Mouse (Mus musculus) heart, embryonic 10.5 days (tissue): Measurements from ENCODE around the gene Atp4a. TPM values are rescaled to one million over a fixed set of nuclear protein-coding genes. Genes with fewer than 3 reads are reported as not detected.
A peak's percentile ranks its signal among the peaks of the same experiment; 100 is the strongest.
"Not testable (repeated sequence)": the region's sequence is repeated elsewhere in the genome, so short reads cannot be mapped to it uniquely, and the experiment has no call there.

Experiments
- DNase-seq: peaks from one replicate; pipeline ENCODE4 v3.0.0-alpha.2; 2017; ENCODE audit warnings: low spot score
- H3K27ac ChIP-seq: fragments of 300-500 bp; sonication (generic); 2 replicates; pipeline ENCODE4 v1.5.1; 2016; ENCODE audit warnings: mild to moderate bottlenecking
- H3K27me3 ChIP-seq: fragments of 300-500 bp; sonication (generic); 2 replicates; pipeline ENCODE4 v1.6.1; 2016; ENCODE audit warnings: mild to moderate bottlenecking; ENCODE audit not compliant: poor library complexity, insufficient read depth, severe bottlenecking
- H3K36me3 ChIP-seq: fragments of 300-500 bp; sonication (generic); 2 replicates; pipeline ENCODE4 v1.6.1; 2016; ENCODE audit warnings: mild to moderate bottlenecking, moderate library complexity
- H3K4me1 ChIP-seq: fragments of 300-500 bp; sonication (generic); 2 replicates; pipeline ENCODE4 v1.6.1; 2016; ENCODE audit warnings: mild to moderate bottlenecking
- H3K4me3 ChIP-seq: fragments of 300-500 bp; sonication (generic); 2 replicates; pipeline ENCODE4 v1.5.1; 2016; ENCODE audit warnings: mild to moderate bottlenecking, moderate library complexity
- H3K9me3 ChIP-seq: fragments of 300-500 bp; sonication (generic); 2 replicates; pipeline ENCODE4 v1.6.1; 2016; ENCODE audit warnings: mild to moderate bottlenecking, moderate library complexity
- WGBS: fragments of 180-500 bp; shearing (Covaris S2); methylation state at CpG from one replicate; pipeline ENCODE4 v1.1.7; 2016; 5-methylcytosine and 5-hydroxymethylcytosine counted together
- polyA plus RNA-seq: library from polyadenylated mRNA; unstranded; fragments of >200 nt; fragmentation: Nextera tagmentation; extraction: Ambion mirVana; gene quantifications from 2 replicates; pipeline ENCODE4 v1.2.1, GENCODE M21; 2016

The Atp4a gene
- polyA plus RNA-seq, 1 experiment from 2014 or later = 1.1 TPM

DNA sequence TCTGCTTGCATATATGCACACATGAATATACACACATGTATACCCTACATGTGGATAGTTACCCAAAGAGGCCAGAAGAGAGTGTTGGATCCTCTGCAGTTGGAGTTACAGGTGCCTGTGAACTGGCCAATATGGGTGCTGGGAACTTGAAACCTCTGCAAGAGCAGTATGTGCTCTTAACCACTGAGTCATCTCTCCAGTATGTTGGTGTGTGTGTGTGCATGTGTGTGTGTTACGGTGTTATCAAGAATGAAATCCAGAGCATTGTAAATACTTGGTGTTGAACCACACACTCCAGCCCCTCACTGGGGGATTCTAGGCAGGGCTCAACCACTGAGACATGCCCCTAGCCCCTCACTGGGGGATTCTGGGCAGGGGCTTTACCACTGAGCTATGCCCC lies 4.6 kb upstream of the Atp4a start:
- WGBS = 79% methylated on average over 1 of the region's 1 CpGs
- H3K9me3 ChIP-seq = no peaks in the 10 kb centered on the region
- no peak overlapping the region for H3K4me3 ChIP-seq
- DNase-seq = no peak
- peaks cover 9% of the 10 kb centered on the region; the same call in 1 of the 2 replicates for H3K27me3 ChIP-seq
- no peaks in the 10 kb centered on the region for H3K36me3 ChIP-seq
- H3K4me1 ChIP-seq = peaks cover 17% of the 10 kb centered on the region
- H3K27ac ChIP-seq = peak overlapping the region; percentile 52; the same call in 1 of the 2 replicates

DNA sequence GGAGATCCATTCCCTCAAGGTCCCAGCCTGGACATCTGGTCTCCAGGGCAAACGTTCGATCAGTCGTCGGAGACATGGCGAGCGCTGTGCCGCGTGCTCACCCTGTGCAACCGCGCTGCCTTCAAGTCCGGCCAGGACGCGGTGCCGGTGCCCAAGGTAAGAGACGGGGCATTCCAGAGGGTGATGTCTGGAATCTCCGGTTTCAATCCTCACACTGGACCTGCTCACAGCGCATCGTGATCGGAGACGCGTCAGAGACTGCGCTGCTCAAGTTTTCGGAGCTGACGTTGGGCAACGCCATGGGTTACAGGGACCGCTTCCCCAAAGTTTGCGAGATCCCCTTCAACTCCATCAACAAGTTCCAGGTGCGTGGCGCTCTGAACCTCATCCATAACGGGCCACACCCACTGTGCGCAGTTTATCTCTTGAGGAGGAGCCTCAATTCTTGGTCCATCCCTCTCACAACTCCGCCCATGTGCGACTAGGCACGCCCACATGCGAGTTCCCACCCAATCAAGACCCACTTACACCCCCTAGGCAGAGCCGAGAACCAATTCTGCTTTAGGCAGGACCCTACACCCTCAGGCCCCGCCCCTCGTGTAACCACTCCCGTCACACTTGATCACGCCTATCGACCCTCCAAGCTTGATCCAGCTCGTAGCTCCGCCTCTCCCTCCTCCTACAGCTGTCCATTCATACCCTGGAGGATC lies 5.2 kb downstream of the Atp4a start:
- no peak overlapping the region for H3K27ac ChIP-seq
- H3K4me3 ChIP-seq = peak overlapping the region; percentile 50
- no peaks in the 10 kb centered on the region for H3K36me3 ChIP-seq
- peaks cover 89% of the 10 kb centered on the region for H3K27me3 ChIP-seq
- H3K4me1 ChIP-seq = peaks cover 9% of the 10 kb centered on the region
- H3K9me3 ChIP-seq = no peaks in the 10 kb centered on the region
- DNase-seq = peak; percentile 97
- 3% methylated on average over 43 of the region's 43 CpGs for WGBS

DNA sequence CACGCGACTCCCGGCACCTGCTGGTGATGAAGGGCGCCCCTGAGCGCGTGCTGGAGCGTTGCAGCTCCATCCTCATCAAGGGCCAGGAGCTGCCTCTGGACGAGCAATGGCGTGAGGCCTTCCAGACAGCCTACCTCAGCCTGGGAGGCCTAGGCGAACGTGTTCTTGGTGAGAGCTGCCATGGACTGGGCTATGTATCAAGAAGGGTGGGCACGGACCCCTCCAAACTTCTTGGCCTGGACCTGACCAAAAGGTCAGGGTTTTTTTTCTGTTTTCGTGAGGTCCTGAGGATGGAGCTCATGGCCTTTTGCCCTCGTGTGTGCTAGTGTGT lies 5.7 kb downstream of the Atp4a start:
- Histone ChIP-seq H3K9me3 (no peaks in the 10 kb centered on the region), H3K4me3 (peak overlapping the region; percentile 50), H3K36me3 (no peaks in the 10 kb centered on the region), H3K27me3 (peaks cover 89% of the 10 kb centered on the region), H3K4me1 (peaks cover 9% of the 10 kb centered on the region), H3K27ac (no peak overlapping the region)
- DNase-seq = no peak
- WGBS = 10% methylated on average over 14 of the region's 14 CpGs

DNA sequence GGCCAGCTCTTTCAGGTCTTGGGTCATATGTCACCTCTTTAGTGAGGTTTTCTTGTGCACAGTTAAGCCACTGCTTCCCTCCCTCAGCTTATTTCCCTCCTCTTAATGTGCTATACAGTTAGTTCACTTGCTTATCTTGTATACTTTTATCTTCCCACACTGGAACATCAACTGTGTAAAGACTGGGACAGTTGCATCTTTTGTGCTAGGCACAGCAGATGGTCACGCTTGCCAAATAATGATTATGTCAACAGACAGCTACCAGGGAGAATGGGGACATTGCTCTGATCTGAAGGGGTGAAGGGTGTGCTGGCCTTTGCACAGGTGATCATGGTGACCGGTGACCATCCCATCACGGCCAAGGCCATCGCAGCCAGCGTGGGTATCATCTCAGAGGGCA lies 7.7 kb downstream of the Atp4a start:
- 87% methylated on average over 5 of the region's 5 CpGs for WGBS

DNA sequence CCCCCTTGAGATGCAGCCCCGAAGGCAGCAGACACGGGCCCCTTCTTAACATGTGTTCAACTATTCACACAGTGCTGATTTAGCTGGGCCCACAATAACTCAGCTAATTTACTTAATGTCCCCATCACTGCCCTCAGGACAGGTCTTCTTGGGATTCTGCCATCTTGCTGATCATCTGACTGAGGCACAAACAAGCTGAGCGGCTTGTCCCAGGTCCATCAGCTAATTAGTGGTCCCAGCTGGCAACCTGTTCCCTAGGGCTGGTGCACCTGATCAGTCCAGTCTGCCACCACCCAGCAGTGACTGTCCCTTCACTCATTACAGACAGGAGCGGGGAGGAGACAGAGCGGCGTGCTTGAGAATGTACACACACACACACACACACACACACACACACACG lies 9.3 kb downstream of the Atp4a start:
- H3K27me3 ChIP-seq = peaks cover 68% of the 10 kb centered on the region
- peaks cover 9% of the 10 kb centered on the region for H3K4me1 ChIP-seq

More for the DNA sequence above, 7.7 kb downstream of the Atp4a start:
- no peaks in the 10 kb centered on the region for H3K36me3 ChIP-seq
- no peaks in the 10 kb centered on the region for H3K9me3 ChIP-seq
- H3K4me1 ChIP-seq = peaks cover 9% of the 10 kb centered on the region
- H3K4me3 ChIP-seq = no peak overlapping the region
- peaks cover 84% of the 10 kb centered on the region for H3K27me3 ChIP-seq
- no peak overlapping the region for H3K27ac ChIP-seq
- DNase-seq = no peak

DNA sequence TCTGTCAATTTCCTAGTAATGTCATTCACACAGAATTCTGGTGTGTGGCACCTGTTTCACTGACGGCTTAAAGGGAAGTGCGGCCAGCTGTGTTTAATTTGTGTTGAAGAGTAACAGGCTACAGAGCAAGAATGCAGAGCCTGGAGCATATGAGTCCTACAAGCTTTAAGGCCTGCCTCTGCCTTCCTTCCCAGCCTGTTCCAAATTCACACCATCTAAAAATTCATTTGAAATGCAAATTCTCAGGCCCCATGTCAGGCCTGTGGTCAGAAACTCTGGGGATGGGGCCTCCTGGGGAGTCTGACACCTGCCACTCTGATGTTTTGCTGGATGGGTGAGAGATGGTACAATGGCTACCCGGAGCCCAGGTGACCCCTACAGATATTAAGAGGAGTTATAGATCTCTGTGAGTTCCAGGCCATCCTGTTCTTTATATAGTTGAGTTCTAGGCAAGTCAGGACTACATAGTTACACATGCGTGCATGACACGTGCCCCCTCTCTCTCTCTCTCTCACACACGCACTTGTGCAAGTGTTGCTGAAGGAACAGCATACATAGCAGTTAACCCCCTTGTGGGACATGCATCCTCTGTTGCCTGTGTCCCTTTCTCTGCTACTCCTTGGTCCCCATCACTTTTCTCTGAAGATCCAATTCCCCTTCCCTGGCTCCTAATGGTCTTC lies 11.4 kb downstream of the Atp4a start:
- Histone ChIP-seq H3K27ac (no peak overlapping the region), H3K36me3 (peaks cover 18% of the 10 kb centered on the region; the same call in 1 of the 2 replicates), H3K4me1 (peaks cover 6% of the 10 kb centered on the region), H3K9me3 (no peaks in the 10 kb centered on the region), H3K27me3 (peaks cover 47% of the 10 kb centered on the region), H3K4me3 (no peak overlapping the region)
- no peak for DNase-seq
- WGBS = 69% methylated on average over 6 of the region's 6 CpGs

More for the DNA sequence above, 9.3 kb downstream of the Atp4a start:
- Histone ChIP-seq H3K4me3 (no peak overlapping the region), H3K27ac (no peak overlapping the region), H3K36me3 (peaks cover under 1% of the 10 kb centered on the region; the same call in 1 of the 2 replicates), H3K9me3 (no peaks in the 10 kb centered on the region)
- 86% methylated on average over 7 of the region's 7 CpGs for WGBS
- DNase-seq = no peak

DNA sequence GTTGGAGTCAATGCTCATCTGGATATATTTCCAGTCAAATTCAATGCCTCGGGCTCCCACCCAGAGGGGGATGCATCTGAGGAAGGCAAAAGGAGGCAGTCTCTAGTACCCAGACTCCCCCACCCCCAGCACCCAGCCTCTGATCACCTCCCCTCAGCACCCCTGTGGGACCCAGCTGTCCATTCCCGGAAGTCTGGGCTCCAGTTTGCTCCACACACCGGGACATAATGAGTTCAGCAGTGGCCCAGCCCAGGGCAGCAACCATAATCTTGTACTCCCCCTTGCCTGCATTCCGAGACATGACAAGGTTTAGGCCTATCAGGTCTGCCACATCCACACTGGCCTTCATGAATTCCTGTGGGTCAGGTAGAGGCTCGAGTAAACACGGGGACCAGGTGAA lies 16.2 kb downstream of the Atp4a start:
- H3K4me1 ChIP-seq = peaks cover 17% of the 10 kb centered on the region
- peak overlapping the region; percentile 85 for H3K4me3 ChIP-seq
- WGBS = 80% methylated on average over 6 of the region's 6 CpGs
- peaks cover 33% of the 10 kb centered on the region for H3K36me3 ChIP-seq
- H3K27ac ChIP-seq = peak overlapping the region; percentile 92; the same call in 1 of the 2 replicates
- DNase-seq = no peak
- 0 out of 2 replicates have a peak, but pooled peaks cover 5% of the 10 kb centered on the region for H3K27me3 ChIP-seq
- no peaks in the 10 kb centered on the region for H3K9me3 ChIP-seq

DNA sequence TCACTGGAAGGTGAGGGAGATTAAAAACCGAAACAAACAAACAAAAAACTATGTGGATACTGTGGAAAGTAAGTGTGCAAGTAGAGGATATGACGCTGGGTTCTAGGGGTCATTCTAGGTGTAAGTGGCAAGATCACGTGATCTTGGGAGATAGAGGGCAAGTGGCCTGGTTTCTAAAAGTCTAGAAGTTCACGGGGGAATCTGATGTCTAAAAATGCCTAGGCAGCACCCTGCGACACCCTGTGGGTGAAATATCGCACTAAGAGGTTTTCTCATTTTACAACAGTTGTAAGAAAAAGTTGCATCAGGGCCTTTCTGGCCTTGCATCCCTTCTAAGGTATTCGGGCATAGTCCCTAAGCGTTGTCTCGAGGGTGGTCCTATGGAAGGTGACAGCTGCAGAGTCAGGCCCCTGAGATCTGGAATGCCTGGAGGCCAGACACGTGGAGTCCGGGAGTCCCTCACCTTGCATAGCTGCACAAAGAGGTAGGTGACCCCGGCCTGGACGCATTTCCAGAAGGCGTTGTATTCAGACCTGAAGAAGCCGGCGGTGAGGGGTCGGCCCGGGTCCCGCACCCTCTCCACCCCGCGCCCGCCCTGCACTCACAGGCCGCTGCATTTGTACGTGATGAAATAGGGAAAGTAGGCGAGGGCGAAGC lies 16.9 kb downstream of the Atp4a start:
- H3K36me3 ChIP-seq = peaks cover 39% of the 10 kb centered on the region
- 8% methylated on average over 26 of the region's 26 CpGs for WGBS
- peak overlapping the region; percentile 85 for H3K4me3 ChIP-seq
- H3K27ac ChIP-seq = peak overlapping the region; percentile 92
- 0 out of 2 replicates have a peak, but pooled peaks cover 4% of the 10 kb centered on the region for H3K27me3 ChIP-seq
- peaks cover 17% of the 10 kb centered on the region for H3K4me1 ChIP-seq
- no peak for DNase-seq
- H3K9me3 ChIP-seq = no peaks in the 10 kb centered on the region

DNA sequence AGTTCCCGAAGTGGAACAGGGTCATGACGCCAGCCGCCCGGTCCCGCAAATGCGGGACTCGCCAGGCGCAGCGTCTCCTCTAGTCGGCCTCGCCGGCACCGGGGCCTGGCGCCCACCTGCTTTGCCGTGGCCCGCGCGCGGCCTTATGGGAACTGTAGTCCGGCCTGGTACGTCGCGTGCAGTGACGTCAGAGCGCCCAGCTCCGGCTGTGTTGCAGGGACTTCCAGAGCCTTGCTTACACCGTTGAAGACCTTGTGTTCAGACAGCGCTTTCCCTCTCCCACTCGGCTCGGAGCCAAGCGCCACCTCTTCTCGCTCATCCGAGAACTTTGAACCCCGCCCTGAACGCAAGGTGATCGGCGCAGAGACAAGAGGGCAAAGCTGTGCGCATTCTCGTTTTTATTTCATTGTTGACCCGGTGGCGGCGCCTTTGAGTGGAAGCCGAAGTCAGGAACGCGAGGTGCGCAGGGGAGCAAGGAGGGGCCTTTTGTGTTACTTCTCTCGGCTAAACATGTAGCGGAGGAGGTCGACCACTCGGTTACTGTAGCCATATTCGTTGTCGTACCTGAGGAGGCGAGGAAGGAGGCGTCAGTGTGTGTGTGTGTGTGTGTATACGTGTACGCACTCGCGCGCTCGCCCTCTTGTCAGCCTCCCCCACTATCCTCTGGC lies 17.5 kb downstream of the Atp4a start, which contains the start of gene Tmem147:
Gene Tmem147, minus strand, starts transcription at position 145 of the 668 bp plus-strand sequence.
- DNase-seq = peak; percentile 98
- Histone ChIP-seq H3K4me1 (peaks cover 17% of the 10 kb centered on the region), H3K27ac (peak within 1 kb of the TSS; percentile 92), H3K4me3 (peak within 1 kb of the TSS; percentile 85), H3K36me3 (peaks cover 44% of the 10 kb centered on the region), H3K9me3 (no peaks in the 10 kb centered on the region), H3K27me3 (no peaks in the 10 kb centered on the region)
- under 1% methylated on average over 60 of the region's 60 CpGs for WGBS

DNA sequence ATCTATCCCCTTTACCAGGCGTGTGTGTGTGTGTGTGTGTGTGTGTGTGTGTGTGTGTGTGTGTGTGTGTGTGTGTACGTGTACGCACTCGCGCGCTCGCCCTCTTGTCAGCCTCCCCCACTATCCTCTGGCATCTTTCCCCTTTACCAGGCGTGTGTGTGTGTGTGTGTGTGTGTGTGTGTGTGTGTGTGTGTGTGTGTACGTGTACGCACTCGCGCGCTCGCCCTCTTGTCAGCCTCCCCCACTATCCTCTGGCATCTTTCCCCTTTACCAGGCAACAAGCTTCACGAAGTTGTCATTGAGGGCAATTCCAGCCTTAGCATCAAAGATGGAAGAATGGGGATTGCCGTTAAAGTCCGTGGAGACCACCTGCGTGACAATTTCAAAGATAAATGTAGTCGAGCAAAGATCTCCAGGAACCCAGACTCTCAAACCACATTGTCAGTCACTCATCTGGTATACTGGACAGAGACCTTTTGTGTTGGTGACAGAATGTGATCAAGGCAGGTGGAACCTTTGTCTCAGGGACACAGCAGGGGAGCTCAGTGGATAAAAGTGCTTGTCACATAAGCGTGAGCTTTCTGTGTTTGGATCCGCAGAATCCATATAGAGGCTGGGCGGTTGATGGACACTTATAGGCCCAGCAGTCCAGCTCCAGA lies 18.2 kb downstream of the Atp4a start:
- not testable (repeated sequence) for H3K9me3 ChIP-seq, DNase-seq, H3K27me3 ChIP-seq
- peak overlapping the region; percentile 92 for H3K27ac ChIP-seq
- peak overlapping the region; percentile 85 for H3K4me3 ChIP-seq
- H3K4me1 ChIP-seq = peaks cover 17% of the 10 kb centered on the region
- 45% methylated on average over 9 of the region's 22 CpGs for WGBS
- H3K36me3 ChIP-seq = peaks cover 48% of the 10 kb centered on the region

DNA sequence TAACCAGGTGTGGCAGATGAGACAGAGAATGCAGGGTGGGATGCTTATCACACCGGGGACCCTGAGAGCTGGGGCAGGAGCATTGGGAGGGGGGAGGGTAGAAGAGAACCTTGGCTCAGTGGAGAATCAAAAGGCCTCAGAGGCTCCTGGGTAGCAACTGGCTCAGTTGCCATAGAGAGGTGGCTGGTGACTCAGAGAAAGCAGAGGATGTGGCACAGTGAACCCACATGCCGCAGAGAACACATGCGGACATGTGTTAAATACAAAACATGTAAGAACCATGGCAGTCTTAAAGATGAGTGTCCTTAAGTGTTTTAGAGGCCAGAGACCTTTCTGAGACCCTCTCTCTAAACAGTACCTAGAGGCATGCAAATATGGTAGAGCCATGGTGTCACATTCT lies 24.2 kb downstream of the Atp4a start:
- no peak overlapping the region for H3K4me3 ChIP-seq
- no peak for DNase-seq
- no peaks in the 10 kb centered on the region for H3K27me3 ChIP-seq
- 72% methylated on average over 3 of the region's 3 CpGs for WGBS
- 0 out of 2 replicates have a peak, but pooled peaks cover 4% of the 10 kb centered on the region for H3K4me1 ChIP-seq
- H3K9me3 ChIP-seq = no peaks in the 10 kb centered on the region
- peaks cover 54% of the 10 kb centered on the region for H3K36me3 ChIP-seq
- H3K27ac ChIP-seq = no peak overlapping the region

DNA sequence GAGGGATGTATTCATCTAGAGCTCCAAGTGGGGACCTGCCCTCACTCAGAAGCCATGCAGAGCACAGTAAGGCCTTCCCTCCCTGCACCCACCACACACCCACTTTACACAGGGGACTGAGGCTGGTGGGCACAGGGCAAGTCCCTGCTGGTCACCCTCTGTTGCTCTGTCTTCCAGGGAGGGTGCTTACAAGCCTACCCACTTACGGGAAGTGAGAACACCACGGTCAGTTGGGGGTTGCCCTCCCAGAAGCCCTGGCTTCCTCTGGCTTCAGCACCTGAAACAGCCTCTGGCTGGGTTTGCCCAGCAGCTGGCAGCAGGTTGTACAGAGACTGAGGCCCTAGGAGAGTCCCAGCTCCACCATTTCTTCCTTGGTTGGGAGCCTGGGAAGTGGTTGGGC lies 30.6 kb downstream of the Atp4a start:
- not testable (repeated sequence) for DNase-seq, H3K9me3 ChIP-seq, H3K27ac ChIP-seq, H3K27me3 ChIP-seq, H3K36me3 ChIP-seq, H3K4me3 ChIP-seq
- H3K4me1 ChIP-seq = peaks cover 16% of the 10 kb centered on the region
- 76% methylated on average over 2 of the region's 2 CpGs for WGBS
